ENCODE assay signal across 26 mouse cellular contexts in genomic region chr3:148886956-148887355, GRCm38 (mm10).
DNase-seq lines count a peak whose midpoint lies in the region; ATAC-seq lines count a peak whose summit lies in the region.
"Had no signal": no experiment of that assay in that cellular context is flagged by ENCODE, and none has a peak within 500 bp of the region (broad histone marks: within the 10 kb centered on the region; RNA-seq: fewer than 3 reads in every experiment).

No protein-coding gene starts in this region.

- H3K9me3 ChIP-seq in kidney, embryonic 14.5 days (ENCODE audit: control insufficient read depth, low read length) = no peaks in the 10 kb centered on the region
- no peaks in the 10 kb centered on the region for H3K9me3 ChIP-seq in kidney, embryonic 16.5 days (ENCODE audit: low read length)
- H3K9me3 ChIP-seq: forebrain, embryonic 13.5 days; heart, embryonic 10.5 days; heart, embryonic 15.5 days; limb, embryonic 10.5 days; limb, embryonic 15.5 days; midbrain, embryonic 13.5 days; neural tube, embryonic 15.5 days had no signal

- DNase-seq in kidney, adult 11 months = peak; percentile 85
- DNase-seq in kidney, adult 18-20 months = peak; percentile 70
- DNase-seq in kidney, postnatal 36 days = peak; percentile 89 to 92
- no peak for DNase-seq in natural killer cell, adult 2 months (ENCODE audit: low spot score in 2 of 2)
- no peak for DNase-seq in spleen, postnatal 4 days (ENCODE audit: low spot score in 2 of 2)
- no peak for DNase-seq in gastrocnemius, postnatal 14 days
- DNase-seq: adrenal gland, adult 8-10 months; cerebellum, adult 8-10 months; cerebellum, postnatal 36 days; gastrocnemius, postnatal 10 days; lung, postnatal 36 days; retina, postnatal 1 day; right cerebral cortex, postnatal 14 days; thymus, adult 18-20 months; thymus, postnatal 4 days had no signal

- H3K4me1 ChIP-seq in kidney, embryonic 14.5 days (ENCODE audit: control insufficient read depth, insufficient read depth, low read length) = 0 out of 2 replicates have a peak, but pooled peaks cover 3% of the 10 kb centered on the region
- H3K4me1 ChIP-seq in kidney, embryonic 16.5 days (ENCODE audit: insufficient read depth, low read length) = peaks cover 13% of the 10 kb centered on the region
- H3K4me1 ChIP-seq: heart, embryonic 10.5 days; limb, embryonic 10.5 days; limb, embryonic 15.5 days had no signal

- intact Hi-C loops in gastrocnemius, postnatal 14 days (cut with DNase I; ENCODE audit: low total_unique reads) = no loop called here

- H3K4me2 ChIP-seq in kidney, embryonic 14.5 days (replicated peaks; ENCODE audit: low read depth, low read length) = no peak overlapping the region
- no peak overlapping the region for H3K4me2 ChIP-seq in kidney, embryonic 16.5 days (replicated peaks; ENCODE audit: low read depth, low read length)
- H3K4me2 ChIP-seq: forebrain, embryonic 13.5 days; heart, embryonic 15.5 days; limb, embryonic 15.5 days; midbrain, embryonic 13.5 days; neural tube, embryonic 15.5 days had no signal

- WGBS in kidney, embryonic 14.5 days = 78% methylated on average over 4 of the region's 4 CpGs
- WGBS in kidney, embryonic 16.5 days = 74% methylated on average over 4 of the region's 4 CpGs

- H3K36me3 ChIP-seq in kidney, embryonic 14.5 days (ENCODE audit: control insufficient read depth, insufficient read depth, low read length) = peaks cover 18% of the 10 kb centered on the region; the same call in 1 of the 2 replicates
- peaks cover 17% of the 10 kb centered on the region; the same call in 1 of the 2 replicates for H3K36me3 ChIP-seq in kidney, embryonic 16.5 days (ENCODE audit: insufficient read depth, low read length)
- H3K36me3 ChIP-seq: G1E; heart, embryonic 15.5 days had no signal

- H3K4me3 ChIP-seq in kidney, embryonic 14.5 days (ENCODE audit: low read length) = no peak overlapping the region
- H3K4me3 ChIP-seq in kidney, embryonic 16.5 days (ENCODE audit: low read length) = no peak overlapping the region
- H3K4me3 ChIP-seq: forebrain, embryonic 13.5 days; heart, embryonic 10.5 days; heart, embryonic 15.5 days; limb, embryonic 10.5 days; limb, embryonic 15.5 days; midbrain, embryonic 13.5 days; neural tube, embryonic 15.5 days had no signal

- no peak; the same call in 1 of the 2 replicates for ATAC-seq in kidney, embryonic 14.5 days (ENCODE audit: low FRiP score, low TSS enrichment)
- ATAC-seq in kidney, embryonic 16.5 days (ENCODE audit: low FRiP score, low TSS enrichment) = peak; percentile 72
- ATAC-seq: forebrain, embryonic 13.5 days; hindbrain, embryonic 16.5 days; midbrain, embryonic 13.5 days had no signal

- H3K9ac ChIP-seq in kidney, embryonic 14.5 days (ENCODE audit: low read depth, low read length) = no peak overlapping the region
- no peak overlapping the region for H3K9ac ChIP-seq in kidney, embryonic 16.5 days (replicated peaks; ENCODE audit: low read length)
- H3K9ac ChIP-seq: forebrain, embryonic 13.5 days; heart, embryonic 15.5 days; limb, embryonic 15.5 days; midbrain, embryonic 13.5 days; neural tube, embryonic 15.5 days had no signal

- H3K27ac ChIP-seq in kidney, embryonic 14.5 days (ENCODE audit: low read depth, low read length) = no peak overlapping the region
- H3K27ac ChIP-seq in kidney, embryonic 16.5 days (ENCODE audit: low read length) = peak overlapping the region; percentile 14; the same call in 1 of the 2 replicates
- H3K27ac ChIP-seq: forebrain, embryonic 13.5 days; heart, embryonic 10.5 days; heart, embryonic 15.5 days; limb, embryonic 10.5 days; limb, embryonic 15.5 days; midbrain, embryonic 13.5 days; neural tube, embryonic 15.5 days had no signal

- no peaks in the 10 kb centered on the region for H3K27me3 ChIP-seq in kidney, embryonic 14.5 days (ENCODE audit: control insufficient read depth, insufficient read depth, low read length)
- H3K27me3 ChIP-seq in kidney, embryonic 16.5 days (ENCODE audit: insufficient read depth, low read length) = no peaks in the 10 kb centered on the region
- H3K27me3 ChIP-seq: forebrain, embryonic 13.5 days; heart, embryonic 15.5 days; limb, embryonic 15.5 days; midbrain, embryonic 13.5 days; neural tube, embryonic 15.5 days had no signal

Comparison
In these comparisons a context has a peak if more than half of its experiments do, and no peak if none do; other contexts are left out.
1. DNase-seq: peak in kidney, adult 11 months (single experiment), kidney, adult 18-20 months (single experiment) and kidney, postnatal 36 days (2 of 2); none in natural killer cell, adult 2 months (0 of 2), spleen, postnatal 4 days (0 of 2) and gastrocnemius, postnatal 14 days (single experiment).